Mouse (Mus musculus): ENCODE measurements at regions not wholly inside any gene's neighbourhood (a gene's known extent, or its start where the extent isn't known, plus 50 kb on each side); places are given as distances from the start of the nearest gene placed in this dataset.

DNA sequence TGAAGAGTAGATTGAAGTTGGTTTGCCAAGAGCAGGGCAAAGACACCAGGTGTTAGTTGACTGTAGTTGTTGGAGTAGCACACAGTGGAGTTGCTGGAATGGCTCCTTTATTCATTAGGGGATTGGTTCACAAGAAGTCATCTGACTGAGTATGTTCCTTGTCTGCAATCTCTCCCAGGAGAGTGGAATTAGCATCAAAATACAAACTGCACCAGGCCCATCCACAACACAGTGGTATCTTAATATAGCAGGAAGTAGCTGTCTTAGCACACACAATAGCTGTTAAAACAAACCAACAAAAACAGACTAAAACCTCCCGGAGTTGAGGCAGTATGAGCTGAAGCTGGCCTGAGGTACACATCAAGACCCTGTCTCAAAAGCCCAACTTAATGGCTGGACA is 723.5 kb upstream of the Kdm8 start:
- TF ChIP-seq CTCF (IDR thresholded peaks at IDR 0.05; ENCODE audit: extremely low read depth, insufficient read length, insufficient replicate concordance, low read depth, low read length) (no peak), POLR2A (IDR thresholded peaks at IDR 0.05; ENCODE audit: low read depth, low read length) (no peak)
